Mouse (Mus musculus): ENCODE measurements around the gene Zfp526.

Zfp526 gene

GRCm38 (mm10) chr7:25221102-25221883 is at the start of gene Zfp526:
Gene Zfp526, plus strand, starts transcription at chr7:25221425.
- DNase-seq, result peak; percentile 99

- DNase-seq, result no peak
Observed at GRCm38 (mm10) chr7:25172669-25173068, 48.6 kb upstream of the Zfp526 start.

GRCm38 (mm10) chr7:25174343-25174742 is 46.9 kb upstream of the Zfp526 start:
- DNase-seq, result no peak

- no peak for DNase-seq
Observed at GRCm38 (mm10) chr7:25178317-25178716, 42.9 kb upstream of the Zfp526 start.

- no peak for DNase-seq
Observed at GRCm38 (mm10) chr7:25178787-25179605, 42.2 kb upstream of the Zfp526 start.

- peak; percentile 54 for DNase-seq
Observed at GRCm38 (mm10) chr7:25179606-25180161, 41.5 kb upstream of the Zfp526 start, which contains the start of gene Pou2f2. Gene Pou2f2, minus strand, starts transcription at chr7:25179726.

GRCm38 (mm10) chr7:25180512-25180911 is 40.7 kb upstream of the Zfp526 start:
- no peak for DNase-seq

GRCm38 (mm10) chr7:25181331-25181790 is 39.9 kb upstream of the Zfp526 start:
- peak; percentile 35 for DNase-seq

- no peak for DNase-seq
Observed at GRCm38 (mm10) chr7:25181814-25182213, 39.4 kb upstream of the Zfp526 start.

GRCm38 (mm10) chr7:25184091-25184490 is 37.1 kb upstream of the Zfp526 start:
- no peak for DNase-seq

- peak; percentile 91 for DNase-seq
Observed at GRCm38 (mm10) chr7:25187662-25188650, 33.3 kb upstream of the Zfp526 start.

GRCm38 (mm10) chr7:25190806-25191205 is 30.4 kb upstream of the Zfp526 start:
- DNase-seq, result no peak

GRCm38 (mm10) chr7:25192110-25192509 is 29.1 kb upstream of the Zfp526 start:
- DNase-seq, result no peak

GRCm38 (mm10) chr7:25195148-25195547 is 26.1 kb upstream of the Zfp526 start:
- no peak for DNase-seq

- no peak for DNase-seq
Observed at GRCm38 (mm10) chr7:25196107-25196506, 25.1 kb upstream of the Zfp526 start.

- peak; percentile 80 for DNase-seq
Observed at GRCm38 (mm10) chr7:25197384-25198018, 23.7 kb upstream of the Zfp526 start.

- DNase-seq, result no peak
Observed at GRCm38 (mm10) chr7:25203624-25204023, 17.6 kb upstream of the Zfp526 start.

GRCm38 (mm10) chr7:25205355-25206093 is 15.7 kb upstream of the Zfp526 start:
- peak; percentile 62 for DNase-seq

- peak; percentile 63 for DNase-seq
Observed at GRCm38 (mm10) chr7:25206094-25206830, 15.0 kb upstream of the Zfp526 start.

- DNase-seq, result peak; percentile 53
Observed at GRCm38 (mm10) chr7:25209161-25209622, 12.0 kb upstream of the Zfp526 start.
